Mouse (Mus musculus) adrenal gland (tissue): Measurements from ENCODE around the gene Acot7.
"Not testable (repeated sequence)": the region's sequence is repeated elsewhere in the genome, so short reads cannot be mapped to it uniquely, and the experiment has no call there.

Source experiments
- intact Hi-C: fragments of 180-260 bp; cut with DNase I; formaldehyde crosslinking; loops from one replicate; pipeline ENCODE4 v1.15.1; 2025

The Acot7 gene

GRCm38 (mm10) chr4:152201492-152201891 lies 23.6 kb downstream of the Acot7 start:
- intact Hi-C loops, result no loop called here

DNA sequence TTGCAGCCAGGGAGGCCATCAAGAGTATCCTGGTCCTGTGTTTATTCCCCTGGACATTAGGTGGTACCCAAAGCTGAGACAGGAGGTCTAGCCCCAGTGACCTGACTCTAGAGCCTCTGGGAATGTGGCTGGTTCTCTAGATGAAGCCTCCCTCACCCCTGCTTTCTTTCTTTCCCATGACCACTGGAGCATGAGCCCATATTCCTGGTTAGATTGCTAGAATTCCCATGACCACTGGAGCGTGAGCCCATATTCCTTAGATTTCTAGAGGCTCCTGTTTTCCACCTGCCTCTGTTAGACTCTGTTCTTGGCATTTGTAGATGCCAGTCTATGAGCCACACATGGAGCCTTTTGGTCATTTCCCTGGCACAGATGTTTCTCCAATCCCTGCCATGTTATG lies 24.5 kb downstream of the Acot7 start:
- intact Hi-C loops, result no loop called here

DNA sequence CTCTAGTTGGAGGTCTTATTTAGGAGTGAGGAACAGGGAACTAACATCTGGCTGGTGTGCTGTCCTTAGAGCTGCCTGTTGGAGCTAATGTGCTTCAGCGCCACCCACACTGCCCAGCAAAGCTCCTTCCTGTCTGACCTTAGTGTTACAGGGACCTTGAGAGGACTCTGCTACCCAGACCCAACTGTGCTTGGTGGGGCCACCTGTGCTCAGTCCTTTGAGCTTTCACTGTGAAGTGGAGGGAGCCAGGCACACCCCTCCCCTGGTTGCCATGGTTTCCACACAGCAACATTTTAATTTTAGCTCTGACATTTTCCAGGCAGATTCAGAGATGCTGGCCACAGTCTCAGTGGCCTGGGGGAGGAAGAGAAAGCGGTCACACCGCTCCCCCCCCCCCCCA lies 25.0 kb downstream of the Acot7 start:
- intact Hi-C loops, result no loop called here

DNA sequence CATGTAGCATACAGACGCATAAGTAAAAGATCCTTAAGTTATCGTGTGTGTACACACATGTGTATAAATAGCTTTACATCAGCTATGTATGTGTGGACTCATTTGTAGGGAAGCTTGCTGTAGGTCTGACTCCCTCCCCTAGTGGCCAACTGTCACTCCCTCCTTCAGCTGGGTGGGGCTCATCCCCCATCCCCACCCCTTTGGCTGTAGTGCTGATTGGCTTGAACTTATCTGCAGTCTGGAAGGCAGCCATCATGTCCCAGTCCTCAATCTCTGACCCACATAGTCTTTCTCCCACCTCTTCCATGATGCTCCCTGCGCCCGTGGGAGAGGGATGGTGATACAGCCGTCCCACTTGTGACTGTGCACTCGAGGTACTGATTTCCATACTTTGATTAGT lies 26.7 kb downstream of the Acot7 start:
- intact Hi-C loops, result no loop called here

DNA sequence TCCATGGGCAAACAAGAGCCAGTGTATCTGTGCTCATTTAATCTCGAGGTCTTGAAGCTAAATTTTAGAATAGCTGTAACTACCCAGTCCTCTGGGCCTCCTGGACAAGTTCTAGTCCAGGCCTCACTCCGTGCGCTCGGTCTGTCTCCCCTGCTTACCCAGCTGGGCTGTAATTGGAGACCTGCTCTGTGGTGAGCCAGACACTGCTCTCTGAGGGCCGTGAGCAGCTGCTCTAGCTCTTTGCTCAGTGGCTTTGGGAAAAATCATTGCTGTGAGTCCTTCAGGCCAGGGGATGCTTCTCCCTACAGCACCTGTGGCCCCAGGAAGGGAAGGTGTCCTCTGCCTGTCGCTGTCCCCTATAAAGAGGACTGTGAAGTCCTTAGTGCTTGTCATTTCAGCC lies 28.3 kb downstream of the Acot7 start:
- intact Hi-C loops, result no loop called here

- intact Hi-C loops, result no loop called here
Observed at GRCm38 (mm10) chr4:152209623-152210022, 31.7 kb downstream of the Acot7 start.

- intact Hi-C loops, result loop anchor here (1.0 kb wide), 1 partner anchor 39 kb away; no protein-coding TSS in a partner anchor
Observed at GRCm38 (mm10) chr4:152212091-152212505, 34.2 kb downstream of the Acot7 start.

- intact Hi-C loops, result loop anchor here (1.0 kb wide), 1 partner anchor 39 kb away; no protein-coding TSS in a partner anchor
Observed at GRCm38 (mm10) chr4:152212531-152212930, 34.6 kb downstream of the Acot7 start.

DNA sequence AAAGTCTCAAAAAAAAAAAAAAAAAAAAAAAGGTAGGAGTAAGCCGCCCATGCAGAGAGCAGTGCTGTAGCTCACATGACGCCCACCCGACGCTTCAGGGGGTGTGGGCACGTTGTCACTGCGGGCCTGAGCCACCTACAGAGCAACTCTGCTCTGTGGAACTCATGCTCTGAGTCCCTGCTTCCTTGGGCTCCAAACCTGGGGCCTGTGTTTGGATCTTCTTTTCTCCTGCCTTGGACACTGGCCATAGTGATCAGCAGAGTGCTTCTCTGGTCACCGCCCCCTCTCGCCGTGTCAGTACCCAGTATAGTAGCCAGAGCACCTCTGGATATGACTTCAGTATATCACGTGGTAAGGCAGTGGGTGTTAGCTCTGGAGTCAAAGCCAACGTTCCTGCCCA lies 35.0 kb downstream of the Acot7 start:
- intact Hi-C loops, result loop anchor here (1.0 kb wide), 1 partner anchor 40 kb away; no protein-coding TSS in a partner anchor

GRCm38 (mm10) chr4:152213760-152214480 lies 36.0 kb downstream of the Acot7 start:
- intact Hi-C loops, result loop anchor here (1.0 kb wide), 1 partner anchor 69 kb away; no protein-coding TSS in a partner anchor

DNA sequence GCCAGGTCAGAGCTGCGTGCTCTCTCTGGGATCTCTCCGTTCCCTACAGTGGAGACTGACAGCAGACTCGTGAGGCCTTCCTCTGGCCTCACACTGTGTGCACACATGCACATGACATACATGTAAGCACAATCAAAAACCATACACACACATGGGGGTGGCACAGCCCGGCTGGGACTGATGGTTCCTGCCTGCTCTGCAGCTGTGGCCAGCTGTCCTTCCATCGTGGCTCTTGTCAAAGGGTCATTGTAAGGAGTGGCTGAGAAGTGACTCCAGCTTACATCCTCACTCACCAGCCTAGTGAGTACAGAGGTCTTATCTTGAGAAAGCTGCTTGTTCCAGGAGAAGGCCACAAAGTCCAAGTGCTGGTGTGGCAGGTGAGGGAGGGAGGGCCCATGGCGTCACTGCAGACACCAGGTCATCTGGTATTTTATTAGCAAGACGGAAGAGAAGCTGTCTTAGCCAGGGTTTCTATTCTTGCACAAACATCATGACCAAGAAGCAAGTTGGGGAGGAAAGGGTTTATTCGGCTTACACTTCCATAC lies 37.0 kb downstream of the Acot7 start:
- intact Hi-C loops, result loop anchor here (1.0 kb wide), 1 partner anchor 68 kb away; no protein-coding TSS in a partner anchor

- intact Hi-C loops, result no loop called here
Observed at GRCm38 (mm10) chr4:152219591-152219990, 41.7 kb downstream of the Acot7 start.

DNA sequence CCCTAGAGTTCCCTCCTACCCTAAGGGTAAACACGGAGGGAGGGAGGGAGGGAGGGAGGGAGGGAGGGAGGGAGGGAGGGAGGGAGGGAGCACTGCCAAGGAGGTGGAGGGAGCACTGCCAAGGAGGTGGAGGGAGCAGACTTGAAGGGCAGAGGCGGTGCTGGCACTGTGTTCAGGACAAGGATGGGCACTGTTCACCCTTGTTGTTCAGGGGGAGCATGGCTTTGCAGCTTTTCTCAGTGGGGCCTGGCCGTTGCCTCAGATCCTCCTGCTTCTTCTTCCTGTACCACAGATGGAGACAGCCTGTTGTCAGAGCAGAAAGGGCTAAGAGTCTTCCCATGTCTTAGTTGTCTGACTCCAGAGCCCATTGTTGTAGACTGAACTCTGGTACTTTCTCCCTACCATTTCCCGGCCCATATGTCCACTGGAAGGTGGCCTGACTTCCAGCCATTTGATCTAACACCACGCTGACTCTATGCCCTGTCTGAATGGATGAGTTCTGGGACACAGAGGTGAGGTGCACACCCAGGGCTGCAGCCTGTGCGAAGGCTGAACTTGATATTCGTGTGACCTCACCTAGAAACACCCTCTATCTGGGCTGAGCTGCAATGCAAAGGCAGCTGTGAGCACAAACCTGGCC lies 43.0 kb downstream of the Acot7 start:
- intact Hi-C loops, result no loop called here

- intact Hi-C loops, result no loop called here
Observed at GRCm38 (mm10) chr4:152221411-152221887, 43.5 kb downstream of the Acot7 start.

DNA sequence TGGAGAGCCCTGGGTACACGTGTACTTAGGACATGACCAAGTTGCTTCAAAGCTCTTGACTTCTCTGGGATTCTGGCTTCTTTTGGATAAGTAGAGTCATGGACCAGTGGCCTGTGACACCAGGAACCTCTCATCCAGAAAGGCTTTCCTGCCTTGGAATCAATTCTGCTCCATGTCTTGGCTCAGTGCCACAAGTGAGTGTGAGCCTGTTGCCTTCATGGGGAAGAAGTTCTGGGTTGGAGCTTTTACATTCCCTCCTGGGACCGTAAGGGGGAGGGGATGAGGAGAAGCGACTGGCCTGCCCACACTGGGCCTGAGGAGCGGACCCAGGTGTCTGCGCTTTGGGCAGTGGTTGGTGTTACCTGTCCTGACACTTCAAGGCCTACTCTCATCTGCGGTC lies 44.2 kb downstream of the Acot7 start:
- intact Hi-C loops, result no loop called here

DNA sequence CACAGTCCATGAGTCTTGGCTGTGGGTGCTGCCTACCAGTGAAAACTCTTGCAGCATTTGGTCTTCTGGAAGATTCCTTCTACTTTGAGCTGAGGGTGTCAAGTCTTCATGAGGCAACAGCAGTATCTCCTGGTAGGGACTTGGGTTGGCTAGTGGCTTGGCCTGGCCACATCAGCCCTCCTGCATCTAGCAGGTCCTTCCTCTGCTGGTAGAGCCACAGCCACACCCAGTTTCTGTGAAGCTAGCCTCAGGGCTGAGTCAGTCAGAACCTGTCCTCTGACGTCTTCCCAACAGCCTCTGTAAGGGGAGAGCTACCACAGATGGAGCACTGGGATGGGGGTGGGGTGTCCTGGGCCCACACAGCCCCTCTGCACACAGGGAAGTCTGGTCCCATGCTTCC lies 44.6 kb downstream of the Acot7 start:
- intact Hi-C loops, result no loop called here

DNA sequence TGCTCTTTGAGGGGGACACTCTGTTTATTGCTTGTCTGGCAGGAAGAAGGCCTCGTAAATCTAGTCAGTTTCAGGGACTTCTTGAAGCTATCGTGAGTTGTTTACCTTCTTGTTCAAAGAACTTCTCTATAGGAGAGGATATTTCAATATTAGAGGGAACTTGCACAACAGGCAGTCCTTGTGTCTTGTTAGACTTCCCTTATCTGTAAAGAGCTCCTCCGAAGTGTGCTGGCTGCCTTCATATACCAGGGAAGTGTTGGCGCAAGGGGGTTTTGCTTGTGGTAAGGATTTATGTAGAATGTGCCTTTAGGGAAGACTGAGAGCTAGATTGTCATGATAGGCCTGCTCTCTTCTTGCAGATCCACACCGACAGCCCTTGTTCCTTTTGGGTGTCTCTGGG lies 46.2 kb downstream of the Acot7 start:
- intact Hi-C loops, result no loop called here

- intact Hi-C loops, result no loop called here
Observed at GRCm38 (mm10) chr4:152226901-152227486, 49.1 kb downstream of the Acot7 start.

DNA sequence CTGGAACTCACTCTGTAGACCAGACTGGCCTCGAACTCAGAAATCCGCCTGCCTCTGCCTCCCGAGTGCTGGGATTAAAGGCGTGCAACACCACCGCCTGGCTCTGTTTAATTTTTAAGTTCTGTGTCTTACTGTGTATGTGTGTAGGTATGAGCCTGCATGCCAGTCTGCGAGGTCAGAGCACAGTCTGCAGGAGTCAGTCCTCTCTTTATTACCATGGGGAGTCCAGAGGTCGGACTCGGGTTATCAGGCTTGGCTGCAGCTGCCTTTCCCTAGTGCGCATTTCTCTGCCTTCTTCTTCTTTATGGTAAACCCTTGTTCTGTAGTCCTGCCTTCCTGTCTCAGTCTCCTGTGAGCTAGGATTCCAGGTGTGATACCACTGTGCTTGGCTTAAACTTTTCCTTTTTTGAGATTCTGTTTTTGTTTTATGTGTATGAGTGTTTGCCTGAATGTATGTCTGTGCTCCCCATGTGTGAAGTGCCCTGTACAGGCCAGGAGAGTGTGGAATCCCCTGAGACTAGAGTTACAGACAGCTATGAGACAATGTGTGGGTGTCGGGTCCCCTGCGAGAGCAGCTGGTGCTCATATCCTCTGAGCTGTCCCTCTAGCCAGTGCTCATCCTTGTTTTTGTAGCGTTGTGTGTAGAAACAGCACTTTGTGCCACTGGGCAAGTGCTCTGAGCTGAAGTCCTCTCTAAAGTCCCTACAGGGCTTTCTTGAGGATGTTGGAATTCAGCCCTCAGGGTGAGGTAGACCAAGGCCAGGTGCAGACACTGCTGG lies 50.0 kb downstream of the Acot7 start:
- intact Hi-C loops, result no loop called here

- intact Hi-C loops, result not testable (repeated sequence)
Observed at GRCm38 (mm10) chr4:152230331-152230730, 52.4 kb downstream of the Acot7 start.

DNA sequence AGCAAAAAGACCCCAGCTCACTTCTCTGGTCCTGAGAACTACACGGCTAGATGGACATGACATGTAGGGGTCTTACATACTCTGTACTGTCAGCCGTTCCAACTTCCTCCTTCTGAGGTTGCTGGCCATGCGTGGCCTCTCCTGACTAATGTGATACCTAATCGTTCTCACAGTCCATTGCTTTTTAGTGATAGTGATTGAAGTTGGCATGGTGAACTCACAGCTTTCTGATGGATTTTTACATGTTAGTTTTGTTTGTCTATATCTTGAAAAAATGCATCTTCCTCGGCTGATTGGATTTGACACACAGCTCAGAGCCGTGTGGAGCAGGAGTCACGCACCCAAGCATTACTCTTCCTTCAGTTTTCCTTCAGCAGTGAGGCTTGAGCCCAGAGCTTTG lies 53.4 kb downstream of the Acot7 start:
- intact Hi-C loops, result no loop called here
